Mouse (Mus musculus) hindbrain, postnatal 0 days (tissue): ENCODE results near the gene Slc38a7. TPM values are rescaled to one million over a fixed set of nuclear protein-coding genes. Genes with fewer than 3 reads are reported as not detected.
A peak's percentile ranks its signal among the peaks of the same experiment; 100 is the strongest.
"Not testable (repeated sequence)": the region's sequence is repeated elsewhere in the genome, so short reads cannot be mapped to it uniquely, and the experiment has no call there.

ENCODE experiments used
- ATAC-seq: fragments of 200-750 bp; cut with Nextera tagmentation; 2 replicates; pipeline ENCODE4 v1.8.0; 2017; ENCODE audit warnings: mild to moderate bottlenecking, moderate TSS enrichment, moderate library complexity
- DNase-seq: peaks from one replicate; pipeline ENCODE4 v3.0.0-alpha.2; 2015; ENCODE audit warnings: low spot score
- H3K27ac ChIP-seq: fragments of 300-500 bp; sonication (generic); 2 replicates; pipeline ENCODE4 v1.5.1; 2014; ENCODE audit warnings: mild to moderate bottlenecking
- H3K27me3 ChIP-seq: fragments of 300-500 bp; sonication (generic); 2 replicates; pipeline ENCODE4 v1.6.1; 2014; ENCODE audit warnings: low read length, mixed read lengths; ENCODE audit not compliant: insufficient read depth
- H3K36me3 ChIP-seq: fragments of 300-500 bp; sonication (generic); 2 replicates; pipeline ENCODE4 v1.6.1; 2014; ENCODE audit warnings: low read length, mixed read lengths; ENCODE audit not compliant: insufficient read depth
- H3K4me1 ChIP-seq: fragments of 300-500 bp; sonication (generic); 2 replicates; pipeline ENCODE4 v1.6.1; 2014; ENCODE audit warnings: antibody characterized with exemption, low read length, mixed read lengths; ENCODE audit not compliant: insufficient read depth
- H3K4me2 ChIP-seq: fragments of 300-500 bp; sonication (generic); 2 replicates; pipeline ENCODE4 v1.6.1; 2014; ENCODE audit warnings: low read depth, mild to moderate bottlenecking, low read length, moderate library complexity, mixed read lengths
- H3K4me3 ChIP-seq: fragments of 300-500 bp; sonication (generic); 2 replicates; pipeline ENCODE4 v1.5.1; 2014; ENCODE audit warnings: low read length
- H3K9ac ChIP-seq: fragments of 300-500 bp; sonication (generic); replicated peaks from 2 replicates; pipeline ENCODE4 v1.6.1; 2014; ENCODE audit warnings: mild to moderate bottlenecking, low read length, moderate library complexity, mixed read lengths
- H3K9me3 ChIP-seq: fragments of 300-500 bp; sonication (generic); 2 replicates; pipeline ENCODE4 v1.6.1; 2016; ENCODE audit warnings: low read length, mixed read lengths
- CTCF ChIP-seq: IDR thresholded peaks from 2 replicates; pipeline ENCODE4 v1.5.1; 2016; ENCODE audit warnings: antibody characterized with exemption, control low read depth, low read depth
- WGBS: fragments of 180-500 bp; shearing (Covaris S2); extraction: QIAGEN DNeasy Blood & Tissue Kit; methylation state at CpG from one replicate; pipeline ENCODE4 v1.1.7; 2014; 5-methylcytosine and 5-hydroxymethylcytosine counted together
- polyA plus RNA-seq: library from polyadenylated mRNA; unstranded; fragments of >200 nt; fragmentation: Nextera tagmentation; extraction: Ambion mirVana; gene quantifications from 2 replicates; pipeline ENCODE4 v1.2.1, GENCODE M21; 2015
- total RNA-seq: library from RNA; depleted of rRNA; stranded (reverse); fragments of >200 nt; gene quantifications from 2 replicates; pipeline ENCODE4 v1.2.3, GENCODE M21; 2014

Slc38a7 gene
- total and polyA plus RNA-seq, 2 experiments from 2014 or later = 21.6 to 35.6 TPM

GRCm38 (mm10) chr8:95806461-95807191, 46.7 kb downstream of the Slc38a7 start:
- H3K27ac ChIP-seq = peak overlapping the region; percentile 96
- no peaks in the 10 kb centered on the region for H3K36me3 ChIP-seq
- peaks cover 10% of the 10 kb centered on the region for H3K4me1 ChIP-seq
- no peak for ATAC-seq
- no peaks in the 10 kb centered on the region for H3K9me3 ChIP-seq
- DNase-seq = peak; percentile 43
- TF ChIP-seq CTCF = no peak
- peak overlapping the region; percentile 92 for H3K4me2 ChIP-seq
- peak overlapping the region; percentile 98 for H3K4me3 ChIP-seq
- under 1% methylated on average over 62 of the region's 69 CpGs for WGBS
- H3K9ac ChIP-seq = peak overlapping the region; percentile 97
- no peaks in the 10 kb centered on the region for H3K27me3 ChIP-seq

GRCm38 (mm10) chr8:95805482-95805881, 47.9 kb downstream of the Slc38a7 start:
- DNase-seq = no peak
- peak overlapping the region; percentile 98 for H3K4me3 ChIP-seq
- no peaks in the 10 kb centered on the region for H3K9me3 ChIP-seq
- ATAC-seq = no peak
- peak overlapping the region; percentile 97; the same call in 1 of the 2 replicates for H3K9ac ChIP-seq
- TF ChIP-seq CTCF = no peak
- H3K27ac ChIP-seq = no peak overlapping the region
- peaks cover 10% of the 10 kb centered on the region for H3K4me1 ChIP-seq
- H3K36me3 ChIP-seq = no peaks in the 10 kb centered on the region
- 62% methylated on average over 2 of the region's 2 CpGs for WGBS
- H3K27me3 ChIP-seq = no peaks in the 10 kb centered on the region
- H3K4me2 ChIP-seq = peak overlapping the region; percentile 92

GRCm38 (mm10) chr8:95802231-95802630, 51.1 kb downstream of the Slc38a7 start:
- ATAC-seq = no peak

GRCm38 (mm10) chr8:95801476-95802064, 51.8 kb downstream of the Slc38a7 start:
- no peak overlapping the region for H3K27ac ChIP-seq
- DNase-seq (no peak), ATAC-seq (no peak)
- no peak for TF ChIP-seq CTCF
- no peak overlapping the region for H3K9ac ChIP-seq
- no peaks in the 10 kb centered on the region for H3K36me3 ChIP-seq
- WGBS = 87% methylated on average over 1 of the region's 1 CpGs
- peaks cover 13% of the 10 kb centered on the region for H3K4me1 ChIP-seq
- no peak overlapping the region for H3K4me2 ChIP-seq
- H3K4me3 ChIP-seq = no peak overlapping the region
- H3K9me3 ChIP-seq = no peaks in the 10 kb centered on the region
- no peaks in the 10 kb centered on the region for H3K27me3 ChIP-seq

More at GRCm38 (mm10) chr8:95802231-95802630, 51.1 kb downstream of the Slc38a7 start:
- Histone ChIP-seq H3K36me3 (no peaks in the 10 kb centered on the region), H3K27ac (no peak overlapping the region), H3K9ac (no peak overlapping the region), H3K4me2 (no peak overlapping the region), H3K4me3 (no peak overlapping the region), H3K27me3 (no peaks in the 10 kb centered on the region), H3K4me1 (peaks cover 13% of the 10 kb centered on the region), H3K9me3 (no peaks in the 10 kb centered on the region)
- no peak for DNase-seq
- no peak for TF ChIP-seq CTCF
- WGBS = 87% methylated on average over 8 of the region's 8 CpGs

GRCm38 (mm10) chr8:95800353-95800752, 53.0 kb downstream of the Slc38a7 start:
- ATAC-seq (no peak), DNase-seq (no peak)
- Histone ChIP-seq H3K4me3 (no peak overlapping the region), H3K9me3 (no peaks in the 10 kb centered on the region), H3K9ac (no peak overlapping the region), H3K4me1 (peaks cover 6% of the 10 kb centered on the region; the same call in 1 of the 2 replicates), H3K27ac (no peak overlapping the region), H3K4me2 (no peak overlapping the region), H3K36me3 (no peaks in the 10 kb centered on the region), H3K27me3 (no peaks in the 10 kb centered on the region)
- no peak for TF ChIP-seq CTCF
- WGBS = 94% methylated on average over 3 of the region's 3 CpGs

- Histone ChIP-seq H3K36me3 (no peaks in the 10 kb centered on the region), H3K4me3 (no peak overlapping the region), H3K9me3 (no peaks in the 10 kb centered on the region), H3K27ac (no peak overlapping the region), H3K27me3 (no peaks in the 10 kb centered on the region), H3K4me1 (0 out of 2 replicates have a peak, but pooled peaks cover 3% of the 10 kb centered on the region), H3K9ac (no peak overlapping the region), H3K4me2 (no peak overlapping the region)
- DNase-seq = no peak
- no peak for ATAC-seq
- TF ChIP-seq CTCF = no peak
- 72% methylated on average over 1 of the region's 1 CpGs for WGBS
These were observed 53.4 kb downstream of the Slc38a7 start for GRCm38 (mm10) chr8:95799891-95800290.

GRCm38 (mm10) chr8:95799117-95799516, 54.2 kb downstream of the Slc38a7 start:
- DNase-seq (no peak), ATAC-seq (no peak)
- H3K27ac ChIP-seq = no peak overlapping the region
- 95% methylated on average over 6 of the region's 6 CpGs for WGBS
- H3K9ac ChIP-seq = no peak overlapping the region
- no peaks in the 10 kb centered on the region for H3K36me3 ChIP-seq
- H3K27me3 ChIP-seq = no peaks in the 10 kb centered on the region
- 0 out of 2 replicates have a peak, but pooled peaks cover 3% of the 10 kb centered on the region for H3K4me1 ChIP-seq
- TF ChIP-seq CTCF = no peak
- no peak overlapping the region for H3K4me2 ChIP-seq
- H3K9me3 ChIP-seq = no peaks in the 10 kb centered on the region
- no peak overlapping the region for H3K4me3 ChIP-seq

GRCm38 (mm10) chr8:95795333-95796061, 57.8 kb downstream of the Slc38a7 start:
- H3K27ac ChIP-seq, H3K4me3 ChIP-seq, DNase-seq, H3K27me3 ChIP-seq, ATAC-seq, H3K9me3 ChIP-seq, H3K4me2 ChIP-seq, H3K36me3 ChIP-seq, H3K4me1 ChIP-seq, H3K9ac ChIP-seq: not testable (repeated sequence)
- WGBS = 95% methylated on average over 5 of the region's 5 CpGs
